Mouse (Mus musculus) forebrain, embryonic 10.5 days (tissue): ENCODE measurements around the gene S100a4. TPM values are rescaled to one million over a fixed set of nuclear protein-coding genes. Genes with fewer than 3 reads are reported as not detected.

Experiments used
- DNase-seq: peaks from one replicate; pipeline ENCODE4 v3.0.0-alpha.2; 2017; ENCODE audit warnings: low spot score; ENCODE audit errors: extremely low spot score
- H3K27ac ChIP-seq: fragments of 300-500 bp; sonication (generic); 2 replicates; pipeline ENCODE4 v1.5.1; 2016; ENCODE audit warnings: mild to moderate bottlenecking
- H3K27me3 ChIP-seq: fragments of 300-500 bp; sonication (generic); 2 replicates; pipeline ENCODE4 v1.6.1; 2016; ENCODE audit warnings: mild to moderate bottlenecking; ENCODE audit not compliant: poor library complexity, severe bottlenecking
- H3K36me3 ChIP-seq: fragments of 300-500 bp; sonication (generic); replicated peaks from 2 replicates; pipeline ENCODE4 v1.6.1; 2016; ENCODE audit warnings: mild to moderate bottlenecking, moderate library complexity
- H3K4me1 ChIP-seq: fragments of 300-500 bp; sonication (generic); 2 replicates; pipeline ENCODE4 v1.6.1; 2016
- H3K4me3 ChIP-seq: fragments of 300-500 bp; sonication (generic); 2 replicates; pipeline ENCODE4 v1.5.1; 2016; ENCODE audit warnings: mild to moderate bottlenecking, moderate library complexity
- H3K9me3 ChIP-seq: fragments of 300-500 bp; sonication (generic); 2 replicates; pipeline ENCODE4 v1.6.1; 2016; ENCODE audit warnings: mild to moderate bottlenecking, moderate library complexity
- WGBS: fragments of 180-500 bp; shearing (Covaris S2); methylation state at CpG from one replicate; pipeline ENCODE4 v1.1.7; 2016; 5-methylcytosine and 5-hydroxymethylcytosine counted together
- polyA plus RNA-seq: library from polyadenylated mRNA; unstranded; fragments of >200 nt; fragmentation: Nextera tagmentation; extraction: Ambion mirVana; gene quantifications from 2 replicates; pipeline ENCODE4 v1.2.1, GENCODE M21; 2016

The S100a4 gene
- polyA plus RNA-seq, 1 experiment from 2014 or later: not detected

DNA sequence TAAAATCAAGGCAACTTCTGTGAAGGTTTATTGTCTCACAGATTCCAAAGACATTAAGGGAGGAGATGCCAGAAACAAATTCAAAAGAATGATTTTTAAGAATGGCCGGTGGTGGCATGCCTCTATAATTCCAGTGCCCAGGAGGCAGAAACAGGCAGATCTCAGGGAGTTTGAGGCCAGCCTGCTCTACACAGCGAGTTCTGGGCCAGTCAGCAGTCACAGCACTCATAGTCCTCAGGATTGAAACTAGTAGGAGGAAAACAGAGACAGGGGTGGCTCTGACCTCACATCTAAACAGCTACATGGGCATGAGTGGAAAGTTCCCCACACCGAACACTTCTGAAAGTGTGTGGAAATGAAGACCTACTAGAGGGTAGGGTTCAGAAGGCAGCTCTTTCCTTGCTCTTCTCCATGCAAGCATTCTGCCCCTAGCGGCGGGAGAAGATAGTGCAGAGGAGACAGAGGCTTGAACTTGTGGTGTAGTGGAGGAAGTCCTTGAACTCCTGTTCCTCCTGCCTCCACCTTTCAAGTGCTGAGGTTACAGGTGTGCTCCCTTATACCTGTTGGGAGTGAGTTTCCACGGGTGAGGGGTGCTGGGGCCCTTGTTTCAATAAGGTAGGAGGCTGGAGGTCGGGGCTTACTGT is 36.1 kb downstream of the S100a4 start:
- Histone ChIP-seq H3K36me3 (no peaks in the 10 kb centered on the region), H3K27ac (no peak overlapping the region), H3K4me1 (no peaks in the 10 kb centered on the region), H3K27me3 (no peaks in the 10 kb centered on the region), H3K9me3 (no peaks in the 10 kb centered on the region), H3K4me3 (no peak overlapping the region)
- DNase-seq: peak; percentile 27
- WGBS: 52% methylated on average over 7 of the region's 7 CpGs

DNA sequence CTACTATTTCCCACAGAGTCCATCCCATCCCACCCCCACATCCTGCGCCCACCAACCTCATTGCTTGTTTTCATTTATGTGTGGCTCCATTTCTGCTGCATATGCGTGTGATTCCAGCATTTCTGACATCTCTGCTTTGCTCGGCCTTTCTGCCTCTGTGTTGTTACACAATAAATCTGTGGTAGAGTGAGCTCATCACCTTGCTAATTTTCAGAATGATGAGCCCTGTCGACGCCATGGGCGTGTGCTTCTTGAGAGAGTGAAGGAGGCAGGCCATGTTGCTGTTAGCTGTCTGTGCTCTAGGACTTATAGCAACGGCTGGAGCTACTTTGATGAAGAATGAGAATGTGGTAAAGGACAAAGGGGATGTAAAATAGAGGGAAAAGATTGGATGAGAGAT is 37.4 kb downstream of the S100a4 start:
- H3K4me1 ChIP-seq: no peaks in the 10 kb centered on the region
- H3K4me3 ChIP-seq: no peak overlapping the region
- no peak overlapping the region for H3K27ac ChIP-seq
- DNase-seq: no peak
- no peaks in the 10 kb centered on the region for H3K9me3 ChIP-seq
- WGBS: 89% methylated on average over 7 of the region's 7 CpGs
- H3K36me3 ChIP-seq: no peaks in the 10 kb centered on the region
- H3K27me3 ChIP-seq: no peaks in the 10 kb centered on the region

- no peaks in the 10 kb centered on the region for H3K36me3 ChIP-seq
- WGBS: 51% methylated on average over 3 of the region's 3 CpGs
- H3K4me3 ChIP-seq: no peak overlapping the region
- no peak for DNase-seq
- no peaks in the 10 kb centered on the region for H3K27me3 ChIP-seq
- H3K9me3 ChIP-seq: no peaks in the 10 kb centered on the region
- H3K27ac ChIP-seq: no peak overlapping the region
- no peaks in the 10 kb centered on the region for H3K4me1 ChIP-seq
Observed at GRCm38 (mm10) chr3:90644220-90644619, 40.6 kb downstream of the S100a4 start.

GRCm38 (mm10) chr3:90647291-90647690 is 43.7 kb downstream of the S100a4 start:
- no peaks in the 10 kb centered on the region for H3K9me3 ChIP-seq
- no peak overlapping the region for H3K4me3 ChIP-seq
- DNase-seq: no peak
- H3K36me3 ChIP-seq: no peaks in the 10 kb centered on the region
- 91% methylated on average over 1 of the region's 1 CpGs for WGBS
- H3K27ac ChIP-seq: no peak overlapping the region
- H3K27me3 ChIP-seq: no peaks in the 10 kb centered on the region
- no peaks in the 10 kb centered on the region for H3K4me1 ChIP-seq

- no peaks in the 10 kb centered on the region for H3K9me3 ChIP-seq
- no peaks in the 10 kb centered on the region for H3K27me3 ChIP-seq
- H3K4me3 ChIP-seq: no peak overlapping the region
- no peak overlapping the region for H3K27ac ChIP-seq
- no peaks in the 10 kb centered on the region for H3K4me1 ChIP-seq
- no peaks in the 10 kb centered on the region for H3K36me3 ChIP-seq
- no peak for DNase-seq
Observed at GRCm38 (mm10) chr3:90648981-90649380, 45.4 kb downstream of the S100a4 start.

GRCm38 (mm10) chr3:90649832-90650231 is 46.3 kb downstream of the S100a4 start:
- Histone ChIP-seq H3K36me3 (no peaks in the 10 kb centered on the region), H3K27me3 (no peaks in the 10 kb centered on the region), H3K9me3 (no peaks in the 10 kb centered on the region), H3K4me3 (no peak overlapping the region), H3K27ac (no peak overlapping the region), H3K4me1 (no peaks in the 10 kb centered on the region)
- no peak for DNase-seq
- WGBS: 89% methylated on average over 2 of the region's 2 CpGs

- Histone ChIP-seq H3K27ac (no peak overlapping the region), H3K9me3 (no peaks in the 10 kb centered on the region), H3K36me3 (no peaks in the 10 kb centered on the region), H3K4me3 (no peak overlapping the region), H3K4me1 (no peaks in the 10 kb centered on the region), H3K27me3 (no peaks in the 10 kb centered on the region)
- 35% methylated on average over 5 of the region's 5 CpGs for WGBS
- DNase-seq: peak; percentile 65
Observed at GRCm38 (mm10) chr3:90652878-90653508, 49.4 kb downstream of the S100a4 start.

- no peak for DNase-seq
- no peaks in the 10 kb centered on the region for H3K27me3 ChIP-seq
- no peaks in the 10 kb centered on the region for H3K36me3 ChIP-seq
- no peak within 1 kb of the TSS for H3K27ac ChIP-seq
- no peaks in the 10 kb centered on the region for H3K9me3 ChIP-seq
- H3K4me3 ChIP-seq: no peak within 1 kb of the TSS
- H3K4me1 ChIP-seq: no peaks in the 10 kb centered on the region
Observed at GRCm38 (mm10) chr3:90653717-90654116, 50.1 kb downstream of the S100a4 start, which contains the start of gene S100a7a. TSS of gene S100a7a (plus strand) at chr3:90654017.

Other genes with a start within 250 kb of the S100a4 start
- 18.8 and 20.9 TPM in 2 replicates for gene Slc27a3, start 213.8 kb upstream of the S100a4 start, polyA plus RNA-seq
- 40.9 and 41.9 TPM in 2 replicates for gene Ints3, start 170.1 kb upstream of the S100a4 start, polyA plus RNA-seq
- 2.0 and 2.3 TPM in 2 replicates for gene Npr1, start 137.9 kb upstream of the S100a4 start, polyA plus RNA-seq
- 344 and 355 TPM in 2 replicates for gene Ilf2, start 127.6 kb upstream of the S100a4 start, polyA plus RNA-seq
- 58.9 and 59.6 TPM in 2 replicates for gene Snapin, start 112.7 kb upstream of the S100a4 start, polyA plus RNA-seq
- 176 and 192 TPM in 2 replicates for gene Chtop, start 94.3 kb upstream of the S100a4 start, polyA plus RNA-seq
- gene S100a1, start 89.4 kb upstream of the S100a4 start, polyA plus RNA-seq: 4.4 and 7.9 TPM in 2 replicates
- gene S100a13, start 89.3 kb upstream of the S100a4 start, polyA plus RNA-seq: 7.8 and 8.2 TPM in 2 replicates
- not detected in 2 replicates for gene S100a14, start 76.9 kb upstream of the S100a4 start, polyA plus RNA-seq
- gene S100a16, start 66.5 kb upstream of the S100a4 start, polyA plus RNA-seq: 25.8 and 26.5 TPM in 2 replicates
- gene S100a3, start 43.2 kb upstream of the S100a4 start, polyA plus RNA-seq: not detected in 2 replicates
- gene S100a2, start 13.5 kb upstream of the S100a4 start, polyA plus RNA-seq: not detected in 2 replicates
- not detected in 2 replicates for gene Gm42674, start 1.9 kb upstream of the S100a4 start, polyA plus RNA-seq
- gene S100a5, start 4.8 kb downstream of the S100a4 start, polyA plus RNA-seq: not detected in 2 replicates
- 22.4 and 23.2 TPM in 2 replicates for gene S100a6, start 9.1 kb downstream of the S100a4 start, polyA plus RNA-seq
- gene S100a7a, start 50.2 kb downstream of the S100a4 start, polyA plus RNA-seq: not detected in 2 replicates
- gene S100a8, start 65.2 kb downstream of the S100a4 start, polyA plus RNA-seq: 0.33 TPM in 1 of 2 replicates, not detected in the other
- not detected in 2 replicates for gene S100a9, start 92.0 kb downstream of the S100a4 start, polyA plus RNA-seq
- not detected in 2 replicates for gene Pglyrp4, start 123.1 kb downstream of the S100a4 start, polyA plus RNA-seq
- not detected in 2 replicates for gene Gm5849, start 174.1 kb downstream of the S100a4 start, polyA plus RNA-seq